Mouse (Mus musculus): ENCODE data around the gene Tubb2a. TPM values are rescaled to one million over a fixed set of nuclear protein-coding genes. Genes with fewer than 3 reads are reported as not detected.

The Tubb2a gene
- polyA plus RNA-seq, 1 experiment from 2014 or later, result 26.8 TPM

DNA sequence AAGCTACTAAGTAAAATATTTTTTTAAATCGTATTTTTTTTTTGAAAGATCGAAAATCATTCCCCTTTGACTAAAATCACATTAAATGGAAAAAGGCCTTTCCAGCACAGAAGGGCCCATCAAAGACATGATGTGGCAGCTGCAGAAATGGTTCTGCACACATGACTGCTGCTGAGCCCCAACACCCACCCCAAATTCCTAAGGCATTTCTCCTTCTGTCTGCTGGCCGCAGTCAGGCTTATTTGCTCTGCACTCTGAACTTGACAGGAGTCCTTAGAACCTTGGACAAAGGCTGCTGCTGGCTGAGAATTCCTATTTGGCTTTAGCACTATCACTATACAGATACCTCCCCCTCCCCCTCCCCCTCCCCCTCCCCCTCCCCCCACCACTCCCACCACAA lies 5.0 kb downstream of the Tubb2a start:
- H3K27me3 ChIP-seq, result no peaks in the 10 kb centered on the region
- ATAC-seq (no peak), DNase-seq (ENCODE audit: low read depth, low spot score) (no peak)
- ChIA-PET CTCF (interaction anchor here (2.4 kb wide), 1 partner anchor 16 kb away, joined by 9 read pairs; no protein-coding TSS in a partner anchor), POLR2A (no interaction called here)
- in situ Hi-C loops (cut with MboI; ENCODE audit: low pct_unique_long_range_greater_than_20kb), result no loop called here
- no peak for TF ChIP-seq CTCF (IDR thresholded peaks at IDR 0.05)

DNA sequence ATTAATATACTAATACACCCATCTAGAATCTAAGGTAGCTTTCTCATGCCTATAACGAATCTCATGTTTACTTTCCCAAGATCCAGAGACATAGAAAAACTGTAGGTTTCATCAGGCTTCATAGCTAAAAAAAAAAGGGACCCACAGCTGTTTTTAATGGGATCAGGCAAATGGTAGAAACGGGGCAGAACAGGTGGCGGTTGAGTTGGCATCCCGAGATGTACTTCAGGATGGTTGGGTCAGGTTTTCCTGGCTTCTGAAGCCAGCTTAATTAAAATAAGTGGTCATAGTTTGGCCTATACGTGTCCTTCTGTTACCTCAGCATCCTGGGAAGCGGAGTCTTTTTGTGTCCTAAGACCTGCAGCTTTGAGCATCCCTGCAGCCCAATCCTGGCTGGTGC lies 6.0 kb downstream of the Tubb2a start:
- ChIA-PET POLR2A (no interaction called here), CTCF (interaction anchor here (2.4 to 2.5 kb wide), 2 partner anchors 10 to 15 kb away, joined by 8 to 9 read pairs; no protein-coding TSS in a partner anchor)

DNA sequence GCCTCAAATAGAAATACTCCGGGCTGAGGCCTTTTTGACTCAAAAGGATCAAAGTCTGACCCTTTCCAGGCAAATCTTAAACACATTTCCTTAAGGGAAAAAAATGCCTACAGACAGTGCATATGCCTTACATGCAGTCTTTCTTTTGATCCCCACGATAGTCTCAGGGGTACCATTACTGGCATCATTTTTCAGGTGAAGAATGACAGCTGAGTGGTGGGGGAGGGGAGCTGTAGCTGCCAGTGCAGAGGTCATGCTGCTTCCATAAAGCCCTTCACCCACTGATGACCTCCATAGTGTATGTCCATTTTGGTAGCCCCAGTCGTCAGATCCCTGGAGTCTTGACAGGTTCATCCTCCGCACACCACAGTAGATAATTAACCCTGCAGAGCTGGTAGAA lies 7.5 kb downstream of the Tubb2a start:
- no peaks in the 10 kb centered on the region for H3K27me3 ChIP-seq
- no peak for DNase-seq (ENCODE audit: low read depth, low spot score)
- TF ChIP-seq CTCF (IDR thresholded peaks at IDR 0.05), result no peak
- CTCF ChIA-PET, result interaction anchor here (2.1 to 2.5 kb wide), 2 partner anchors 9 to 11 kb away, joined by 7 to 8 read pairs; no protein-coding TSS in a partner anchor
- POLR2A ChIA-PET, result interaction anchor here (1.3 kb wide), 1 partner anchor 21 kb away, joined by 3 read pairs; no protein-coding TSS in a partner anchor
- in situ Hi-C loops (cut with MboI; ENCODE audit: low pct_unique_long_range_greater_than_20kb), result no loop called here
- no peak for ATAC-seq

More for the DNA sequence above, 6.0 kb downstream of the Tubb2a start:
- no peak for DNase-seq (ENCODE audit: low read depth, low spot score)
- ATAC-seq, result no peak
- TF ChIP-seq CTCF (IDR thresholded peaks at IDR 0.05), result no peak
- H3K27me3 ChIP-seq, result no peaks in the 10 kb centered on the region
- in situ Hi-C loops (cut with MboI; ENCODE audit: low pct_unique_long_range_greater_than_20kb), result no loop called here

DNA sequence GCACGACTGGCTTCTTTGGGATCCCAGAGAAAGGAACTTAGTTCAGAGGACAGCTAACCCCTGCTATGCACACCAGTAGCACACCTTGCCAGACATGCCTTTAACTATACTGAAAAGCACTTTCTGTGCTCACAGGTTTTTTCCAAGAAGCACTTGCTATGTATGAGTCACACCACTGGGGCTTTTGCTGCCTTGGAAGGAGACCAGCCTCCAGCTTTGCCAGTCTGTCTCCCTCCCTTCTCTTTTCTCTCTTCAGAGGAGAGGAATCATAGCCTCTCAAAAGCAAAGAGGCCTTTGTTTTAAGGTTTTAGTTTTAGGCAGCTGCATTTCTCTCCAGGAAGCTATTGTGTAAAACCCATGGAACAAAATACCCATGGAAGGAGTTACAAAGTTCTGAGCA lies 11.5 kb downstream of the Tubb2a start:
- TF ChIP-seq CTCF (IDR thresholded peaks at IDR 0.05), result no peak
- POLR2A ChIA-PET, result interaction anchor here (1.3 kb wide), 1 partner anchor 63 kb away, joined by 5 read pairs; the partner anchor contains the start of gene Tubb2b
- no peaks in the 10 kb centered on the region for H3K27me3 ChIP-seq
- in situ Hi-C loops (cut with MboI; ENCODE audit: low pct_unique_long_range_greater_than_20kb), result no loop called here
- DNase-seq (ENCODE audit: low read depth, low spot score), result peak; percentile 38
- ATAC-seq, result no peak
- CTCF ChIA-PET, result interaction anchor here (0.8 to 2.2 kb wide), 4 partner anchors 9 to 83 kb away, joined by 3 to 6 read pairs (median 5); no protein-coding TSS in a partner anchor

DNA sequence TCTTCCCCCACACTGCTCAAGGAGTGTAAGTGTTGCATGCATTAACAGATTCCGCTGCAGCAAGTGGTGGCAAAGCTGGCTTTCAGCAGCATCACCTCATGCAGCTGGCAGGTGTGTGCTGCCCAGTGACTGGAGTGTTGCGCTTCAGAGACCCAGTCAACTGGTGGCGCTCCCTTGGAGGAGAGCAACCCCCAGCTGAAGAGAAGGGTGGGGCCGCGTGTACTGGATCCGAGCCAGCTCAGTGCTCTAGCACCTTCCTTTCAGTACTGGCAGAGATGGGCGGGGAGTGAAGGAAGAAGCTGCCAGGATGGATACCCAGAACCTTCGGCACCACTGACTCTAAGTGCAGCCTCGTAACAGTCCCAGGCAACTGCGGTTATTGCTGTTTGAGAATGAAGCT lies 15.3 kb downstream of the Tubb2a start:
- no peak for TF ChIP-seq CTCF (IDR thresholded peaks at IDR 0.05)
- no peaks in the 10 kb centered on the region for H3K27me3 ChIP-seq
- in situ Hi-C loops (cut with MboI; ENCODE audit: low pct_unique_long_range_greater_than_20kb), result no loop called here
- CTCF ChIA-PET, result interaction anchor here (0.8 to 1.2 kb wide), 2 partner anchors 16 to 17 kb away, joined by 3 read pairs; no protein-coding TSS in a partner anchor
- ATAC-seq, result no peak
- no peak for DNase-seq (ENCODE audit: low read depth, low spot score)
- POLR2A ChIA-PET, result no interaction called here

DNA sequence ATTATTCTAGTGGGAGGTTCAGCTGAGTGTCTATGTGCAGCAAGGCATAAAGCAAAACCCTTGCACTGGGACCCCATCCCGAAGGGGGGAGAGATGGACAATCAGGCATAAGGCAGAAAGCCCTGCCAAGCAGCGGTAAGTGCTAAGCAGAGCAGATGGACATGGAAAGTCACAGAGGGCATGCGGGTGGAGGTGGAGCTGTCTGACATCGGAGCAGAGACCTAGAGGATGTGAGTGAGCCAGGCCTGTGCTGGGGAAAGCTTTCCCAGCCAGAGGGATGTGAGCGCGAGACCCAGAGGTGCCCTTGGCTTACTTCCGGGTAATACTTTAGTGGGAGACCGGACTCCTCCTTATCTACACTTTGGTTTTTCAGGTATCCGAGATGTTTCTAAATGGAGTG lies 17.7 kb downstream of the Tubb2a start:
- TF ChIP-seq CTCF (IDR thresholded peaks at IDR 0.05), result no peak
- ChIA-PET POLR2A (interaction anchor here (1.9 kb wide), 1 partner anchor 12 kb away, joined by 5 read pairs; no protein-coding TSS in a partner anchor), CTCF (interaction anchor here (0.6 to 1.6 kb wide), 2 partner anchors 9 to 1764 kb away, joined by 3 to 7 read pairs; no protein-coding TSS in a partner anchor)
- in situ Hi-C loops (cut with MboI; ENCODE audit: low pct_unique_long_range_greater_than_20kb), result no loop called here
- H3K27me3 ChIP-seq, result no peaks in the 10 kb centered on the region
- DNase-seq (ENCODE audit: low read depth, low spot score), result no peak
- no peak for ATAC-seq

DNA sequence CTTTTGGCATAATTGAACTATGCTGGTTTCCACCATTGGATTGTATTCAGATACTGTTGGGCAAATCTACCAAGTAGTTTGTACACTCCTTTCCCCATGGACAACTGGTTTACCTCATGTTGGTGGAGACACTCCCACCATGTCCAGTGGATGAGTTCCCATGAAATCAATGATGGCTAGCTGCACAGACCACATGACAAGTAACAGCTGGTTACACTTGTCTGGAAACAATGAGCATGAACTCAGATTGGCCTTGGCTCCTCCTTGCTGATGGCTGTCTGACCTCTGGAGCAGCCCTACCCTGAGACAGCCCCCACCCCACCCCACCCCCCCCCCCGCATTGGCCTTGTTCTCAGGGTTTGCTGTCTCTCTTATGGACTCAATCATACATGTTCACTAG lies 20.6 kb downstream of the Tubb2a start:
- ATAC-seq, result no peak
- H3K27me3 ChIP-seq, result no peaks in the 10 kb centered on the region
- ChIA-PET CTCF (interaction anchor here (2.2 kb wide), 2 partner anchors 10 to 14 kb away, joined by 6 to 9 read pairs; no protein-coding TSS in a partner anchor), POLR2A (no interaction called here)
- no peak for DNase-seq (ENCODE audit: low read depth, low spot score)
- in situ Hi-C loops (cut with MboI; ENCODE audit: low pct_unique_long_range_greater_than_20kb), result no loop called here
- TF ChIP-seq CTCF (IDR thresholded peaks at IDR 0.05), result no peak

DNA sequence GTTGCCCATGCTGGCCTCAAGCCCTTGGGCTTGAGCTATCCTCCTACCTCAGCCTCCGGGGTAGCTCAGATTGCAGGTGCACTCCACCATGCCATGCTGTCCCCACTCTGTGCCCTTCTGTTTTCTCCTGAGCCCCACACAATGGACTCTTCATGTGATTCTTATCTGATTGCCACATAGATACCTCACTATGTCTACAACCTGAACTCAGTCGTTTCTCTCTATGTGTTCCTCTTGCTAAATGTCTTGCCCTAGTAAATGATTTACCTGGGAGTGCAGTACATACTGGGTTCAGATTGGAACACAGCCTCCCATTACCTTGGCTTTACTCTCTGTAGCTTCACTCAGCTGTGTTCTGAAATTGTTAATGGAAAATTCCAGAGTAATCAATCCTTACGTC lies 22.8 kb downstream of the Tubb2a start:
- ChIA-PET CTCF (no interaction called here), POLR2A (no interaction called here)
- DNase-seq (ENCODE audit: low read depth, low spot score), result no peak
- no peak for TF ChIP-seq CTCF (IDR thresholded peaks at IDR 0.05)
- in situ Hi-C loops (cut with MboI; ENCODE audit: low pct_unique_long_range_greater_than_20kb), result no loop called here
- no peak for ATAC-seq
- H3K27me3 ChIP-seq, result no peaks in the 10 kb centered on the region

DNA sequence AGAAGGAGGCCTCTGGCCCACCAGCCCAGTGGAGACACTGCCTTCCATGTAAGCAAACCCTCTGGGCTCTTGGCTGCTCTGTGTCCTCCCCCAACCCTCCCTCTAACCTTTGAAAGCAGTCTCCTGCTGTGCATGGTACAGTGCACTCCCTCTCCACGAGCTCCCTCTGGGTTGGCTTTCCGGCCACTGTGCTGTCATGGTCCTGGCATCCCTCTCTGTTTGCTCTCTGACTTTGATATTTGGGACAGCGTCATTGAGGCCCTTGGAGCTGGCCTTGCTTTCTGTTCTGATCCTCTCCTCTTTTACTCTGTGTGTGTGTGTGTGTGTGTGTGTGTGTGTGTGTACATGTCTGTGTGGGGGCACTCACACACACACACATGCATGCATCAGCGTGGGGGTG lies 23.4 kb downstream of the Tubb2a start:
- POLR2A ChIA-PET, result no interaction called here
- in situ Hi-C loops (cut with MboI; ENCODE audit: low pct_unique_long_range_greater_than_20kb), result no loop called here
- no peaks in the 10 kb centered on the region for H3K27me3 ChIP-seq
- CTCF ChIA-PET, result no interaction called here
- no peak for TF ChIP-seq CTCF (IDR thresholded peaks at IDR 0.05)
- no peak for DNase-seq (ENCODE audit: low read depth, low spot score)
- no peak for ATAC-seq

DNA sequence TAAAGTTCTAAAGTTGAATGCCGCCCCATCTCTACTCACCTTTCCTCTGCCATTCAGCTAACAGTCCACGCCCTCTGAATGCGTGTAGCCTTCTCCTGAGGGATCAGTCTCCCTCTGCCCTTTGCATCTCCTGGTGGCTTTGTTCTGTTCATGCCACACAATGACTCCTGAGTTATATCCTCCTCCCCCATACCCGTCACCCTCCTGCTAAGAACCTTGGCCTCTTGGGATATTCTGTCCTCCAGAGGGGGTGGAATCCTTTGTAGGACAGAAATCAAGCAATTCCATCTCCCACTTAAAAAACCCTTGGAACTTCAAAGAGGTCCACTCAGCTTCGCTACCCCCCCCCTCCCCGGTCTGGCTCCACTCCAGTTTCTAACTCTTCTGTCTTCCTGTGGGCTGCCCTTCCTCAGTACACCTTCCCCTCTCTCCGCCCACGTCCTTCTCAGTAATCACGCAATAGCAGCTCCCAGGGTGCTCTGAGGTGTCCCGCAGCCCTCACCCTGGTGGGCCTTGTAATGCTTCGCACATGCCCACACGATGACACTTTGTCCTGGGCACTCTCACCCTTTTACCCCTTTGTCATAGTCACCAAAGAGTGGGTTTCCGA lies 24.0 kb downstream of the Tubb2a start:
- ATAC-seq (no peak), DNase-seq (ENCODE audit: low read depth, low spot score) (no peak)
- in situ Hi-C loops (cut with MboI; ENCODE audit: low pct_unique_long_range_greater_than_20kb), result no loop called here
- ChIA-PET CTCF (no interaction called here), POLR2A (no interaction called here)
- no peaks in the 10 kb centered on the region for H3K27me3 ChIP-seq
- TF ChIP-seq CTCF (IDR thresholded peaks at IDR 0.05), result no peak

DNA sequence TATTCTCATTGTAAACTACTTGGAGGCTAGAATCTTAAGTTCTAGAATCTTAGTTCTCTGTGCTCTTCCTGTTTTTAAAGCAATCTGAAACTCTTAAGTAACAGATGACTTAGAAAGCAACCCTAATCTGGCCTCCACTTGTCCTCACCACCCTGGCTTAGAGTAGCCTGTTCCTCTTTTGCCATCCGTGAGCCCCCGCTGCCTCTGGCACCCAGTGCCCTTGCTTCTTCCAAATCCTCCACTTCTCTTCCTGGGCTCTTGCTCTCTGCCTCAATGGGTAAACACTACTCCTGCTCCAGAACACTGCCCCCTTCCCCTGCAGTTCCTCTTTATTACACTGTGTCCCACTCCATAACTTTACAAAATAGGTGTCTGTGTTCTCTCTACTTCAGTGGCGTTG lies 26.1 kb downstream of the Tubb2a start:
- in situ Hi-C loops (cut with MboI; ENCODE audit: low pct_unique_long_range_greater_than_20kb), result no loop called here
- no peak for TF ChIP-seq CTCF (IDR thresholded peaks at IDR 0.05)
- no peaks in the 10 kb centered on the region for H3K27me3 ChIP-seq
- POLR2A ChIA-PET, result interaction anchor here (1.4 kb wide), 1 partner anchor 126 kb away, joined by 3 read pairs; no protein-coding TSS in a partner anchor
- DNase-seq (ENCODE audit: low read depth, low spot score), result no peak
- CTCF ChIA-PET, result no interaction called here
- no peak for ATAC-seq
